Mouse (Mus musculus): Measurements from ENCODE around the gene Ptprn2. TPM values are rescaled to one million over a fixed set of nuclear protein-coding genes. Genes with fewer than 3 reads are reported as not detected.

The Ptprn2 gene
- polyA plus RNA-seq, 1 experiment = 0.22 TPM

DNA sequence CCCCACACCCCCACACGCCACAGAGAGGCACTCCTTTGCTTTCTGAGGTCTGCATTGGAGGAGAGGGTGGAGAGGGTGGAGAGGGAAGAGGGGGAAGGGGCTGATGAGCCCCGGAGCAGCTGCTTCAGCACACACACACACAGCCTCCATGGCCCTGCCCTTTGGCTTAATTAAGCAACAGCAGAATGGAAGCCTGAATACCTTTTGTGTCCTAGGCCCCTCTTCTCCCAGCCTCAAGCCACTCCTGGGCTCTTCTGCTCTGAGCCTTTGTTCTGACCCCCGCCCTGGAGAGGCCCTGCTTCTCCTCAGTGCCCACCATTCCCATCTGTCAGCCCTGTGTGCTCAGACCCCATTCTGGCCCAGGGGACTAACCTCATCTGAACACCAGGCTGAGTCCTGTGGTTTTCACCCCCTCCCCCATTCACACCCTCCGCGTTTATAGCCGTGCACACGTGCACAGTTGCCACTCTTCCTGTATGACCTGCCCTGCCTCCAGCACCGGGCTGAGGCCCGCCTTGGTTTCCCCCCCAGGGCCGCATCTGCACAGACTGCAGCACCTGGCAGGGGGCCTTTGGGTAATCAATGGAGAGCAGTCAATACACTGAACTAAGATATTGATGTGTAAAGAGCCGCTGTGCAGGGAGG, 687.5 kb downstream of the Ptprn2 start:
- Histone ChIP-seq H3K27me3 (ENCODE audit: control insufficient read depth, insufficient read depth, insufficient read length) (no peaks in the 10 kb centered on the region), H3K36me3 (ENCODE audit: control insufficient read depth, insufficient read depth) (no peaks in the 10 kb centered on the region), H3ac (ENCODE audit: control insufficient read depth, insufficient read length) (no peak overlapping the region), H3K4me2 (ENCODE audit: low read depth) (no peak overlapping the region), H3K79me2 (ENCODE audit: control insufficient read depth, insufficient read depth) (no peaks in the 10 kb centered on the region), H3K4me3 (no peak overlapping the region)
- TF ChIP-seq MYOG (IDR thresholded peaks at IDR 0.05; ENCODE audit: control insufficient read depth in 1 of 3, insufficient read depth in 1 of 3, insufficient read length in 2 of 3, low read depth in 2 of 3) (peak in 1 of 3 experiments; percentile 40), POLR2AphosphoS2 (IDR thresholded peaks at IDR 0.05; ENCODE audit: insufficient read length, low read depth) (no peak), E2F4 (IDR thresholded peaks at IDR 0.05; ENCODE audit: insufficient read depth) (no peak), REST (IDR thresholded peaks at IDR 0.05; ENCODE audit: insufficient read depth, insufficient read length) (no peak), TCF12 (IDR thresholded peaks at IDR 0.05; ENCODE audit: insufficient read depth, poor library complexity, severe bottlenecking) (no peak), MAX (IDR thresholded peaks at IDR 0.05; ENCODE audit: low read depth) (no peak), TCF3 (IDR thresholded peaks at IDR 0.05; ENCODE audit: insufficient read length, low read depth) (no peak), MYOD1 (IDR thresholded peaks at IDR 0.05; ENCODE audit: control insufficient read depth in 1 of 3, insufficient read length in 2 of 3, low read depth in 2 of 3) (peak in 1 of 3 experiments; percentile 62), CEBPB (IDR thresholded peaks at IDR 0.05; ENCODE audit: insufficient read depth, poor library complexity, severe bottlenecking) (no peak)

DNA sequence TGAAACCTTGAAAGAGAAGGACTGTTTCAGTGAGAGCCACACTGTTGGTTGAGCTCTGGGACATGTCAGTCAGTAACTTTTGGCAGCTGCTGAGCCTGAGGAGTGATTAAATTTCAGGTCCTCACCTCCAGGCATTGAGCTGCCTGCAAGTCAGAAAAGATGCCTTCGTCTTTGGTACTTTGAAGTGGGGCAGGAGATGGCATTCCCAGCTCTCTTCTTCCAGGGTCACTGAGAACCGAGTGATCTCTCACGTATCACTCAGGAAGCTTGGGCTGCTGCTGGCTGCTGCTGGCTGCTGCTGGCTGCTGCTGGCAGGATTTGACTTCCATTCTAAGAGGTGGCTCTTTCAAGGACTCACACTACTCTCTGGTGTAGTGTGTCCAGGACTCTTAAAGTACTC, 688.7 kb downstream of the Ptprn2 start:
- H3K36me3 ChIP-seq (ENCODE audit: control insufficient read depth, insufficient read depth) = no peaks in the 10 kb centered on the region
- H3K4me2 ChIP-seq (ENCODE audit: low read depth) = no peak overlapping the region
- H3K79me2 ChIP-seq (ENCODE audit: control insufficient read depth, insufficient read depth) = no peaks in the 10 kb centered on the region
- no peak overlapping the region for H3K4me3 ChIP-seq
- no peaks in the 10 kb centered on the region for H3K27me3 ChIP-seq (ENCODE audit: control insufficient read depth, insufficient read depth, insufficient read length)
- TF ChIP-seq REST (IDR thresholded peaks at IDR 0.05; ENCODE audit: insufficient read depth, insufficient read length) (no peak), TCF3 (IDR thresholded peaks at IDR 0.05; ENCODE audit: insufficient read length, low read depth) (no peak), TCF12 (IDR thresholded peaks at IDR 0.05; ENCODE audit: insufficient read depth, poor library complexity, severe bottlenecking) (no peak), POLR2A (IDR thresholded peaks at IDR 0.05; ENCODE audit: insufficient read length, low read depth) (no peak), MAX (IDR thresholded peaks at IDR 0.05; ENCODE audit: low read depth) (no peak), SRF (IDR thresholded peaks at IDR 0.05; ENCODE audit: control insufficient read depth, insufficient read length, low read depth) (no peak)
- H3ac ChIP-seq (ENCODE audit: control insufficient read depth, insufficient read length) = no peak overlapping the region

DNA sequence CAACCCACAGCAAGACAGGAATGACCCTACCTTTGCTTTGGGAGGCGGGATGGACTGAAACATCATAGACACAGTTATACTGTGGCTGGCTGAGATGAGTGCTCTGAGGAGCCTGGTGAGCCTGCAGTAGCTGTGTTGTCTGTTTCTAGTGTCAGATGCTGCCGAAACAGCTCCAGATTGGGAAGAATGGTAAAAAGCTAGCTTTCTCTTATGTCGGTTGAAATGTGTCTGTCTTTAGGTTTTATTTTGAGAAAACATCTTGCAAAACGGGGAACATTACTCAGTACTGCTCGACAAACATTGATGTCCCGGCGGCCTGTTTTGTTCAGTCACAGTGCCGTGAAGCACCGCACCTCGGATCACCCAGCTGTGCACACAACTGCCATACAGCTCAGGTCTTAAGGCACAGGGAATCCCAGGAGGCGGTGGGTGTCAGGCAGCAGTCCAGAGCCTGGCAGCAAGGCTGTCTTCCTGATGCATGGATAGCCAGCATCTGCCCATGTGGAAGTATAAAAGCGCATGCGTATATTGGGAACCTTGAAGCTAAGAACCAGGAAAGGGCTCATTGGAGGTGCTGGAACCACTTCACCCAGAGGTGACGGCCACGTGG, 689.7 kb downstream of the Ptprn2 start:
- no peak overlapping the region for H3K4me3 ChIP-seq
- no peak overlapping the region for H3ac ChIP-seq (ENCODE audit: control insufficient read depth, insufficient read length)
- TF ChIP-seq SRF (IDR thresholded peaks at IDR 0.05; ENCODE audit: control insufficient read depth, insufficient read length, low read depth) (no peak), MYOG (IDR thresholded peaks at IDR 0.05; ENCODE audit: control insufficient read depth in 1 of 3, insufficient read depth in 1 of 3, insufficient read length in 2 of 3, low read depth in 2 of 3) (no peak), TCF3 (IDR thresholded peaks at IDR 0.05; ENCODE audit: insufficient read length, low read depth) (no peak), USF1 (IDR thresholded peaks at IDR 0.05; ENCODE audit: low read depth) (no peak), REST (IDR thresholded peaks at IDR 0.05; ENCODE audit: insufficient read depth, insufficient read length) (no peak), E2F4 (IDR thresholded peaks at IDR 0.05; ENCODE audit: insufficient read depth) (no peak), MYOD1 (IDR thresholded peaks at IDR 0.05; ENCODE audit: control insufficient read depth in 1 of 3, insufficient read length in 2 of 3, low read depth in 2 of 3) (no peak), MAX (IDR thresholded peaks at IDR 0.05; ENCODE audit: low read depth) (no peak), POLR2A (IDR thresholded peaks at IDR 0.05; ENCODE audit: insufficient read length, low read depth) (no peak), POLR2AphosphoS2 (IDR thresholded peaks at IDR 0.05; ENCODE audit: insufficient read length, low read depth) (no peak), CEBPB (IDR thresholded peaks at IDR 0.05; ENCODE audit: insufficient read depth, poor library complexity, severe bottlenecking) (no peak), TCF12 (IDR thresholded peaks at IDR 0.05; ENCODE audit: insufficient read depth, poor library complexity, severe bottlenecking) (no peak)
- no peak overlapping the region for H3K4me2 ChIP-seq (ENCODE audit: low read depth)
- no peaks in the 10 kb centered on the region for H3K79me2 ChIP-seq (ENCODE audit: control insufficient read depth, insufficient read depth)
- no peaks in the 10 kb centered on the region for H3K27me3 ChIP-seq (ENCODE audit: control insufficient read depth, insufficient read depth, insufficient read length)
- H3K36me3 ChIP-seq (ENCODE audit: control insufficient read depth, insufficient read depth) = no peaks in the 10 kb centered on the region

DNA sequence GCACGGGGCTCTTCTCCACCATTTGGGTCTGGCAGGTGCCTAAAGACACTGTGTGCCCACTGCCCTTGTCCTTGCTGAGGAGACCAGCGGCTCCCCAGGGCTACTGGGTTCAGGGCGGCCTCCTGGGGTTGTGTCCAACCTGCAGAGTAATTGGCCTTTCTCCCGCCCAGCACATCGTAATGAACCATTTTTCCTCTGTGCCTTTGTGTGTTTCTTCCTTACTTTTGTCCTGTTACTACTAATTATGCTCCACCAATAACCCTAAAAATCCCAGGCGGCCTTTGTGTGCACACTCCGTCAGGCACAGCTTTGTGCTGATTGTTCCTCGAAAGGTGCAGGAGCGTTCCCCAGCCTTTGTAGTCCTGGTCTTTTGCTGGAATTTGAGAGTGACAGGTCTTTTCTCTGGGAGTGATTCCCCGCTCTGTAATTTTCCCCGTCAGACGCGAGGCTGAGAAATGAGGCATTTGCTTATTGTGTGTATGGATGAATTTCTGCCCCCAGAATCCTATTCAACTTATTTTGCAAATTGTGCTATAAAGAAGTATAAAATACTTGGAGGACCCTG, 690.8 kb downstream of the Ptprn2 start:
- Histone ChIP-seq H3K4me2 (ENCODE audit: low read depth) (no peak overlapping the region), H3K27me3 (ENCODE audit: control insufficient read depth, insufficient read depth, insufficient read length) (no peaks in the 10 kb centered on the region), H3ac (ENCODE audit: control insufficient read depth, insufficient read length) (no peak overlapping the region), H3K36me3 (ENCODE audit: control insufficient read depth, insufficient read depth) (no peaks in the 10 kb centered on the region), H3K4me3 (no peak overlapping the region), H3K79me2 (ENCODE audit: control insufficient read depth, insufficient read depth) (no peaks in the 10 kb centered on the region)
- no peak for TF ChIP-seq TCF3 (IDR thresholded peaks at IDR 0.05; ENCODE audit: insufficient read length, low read depth)
- no peak for TF ChIP-seq POLR2A (IDR thresholded peaks at IDR 0.05; ENCODE audit: insufficient read length, low read depth)
- no peak for TF ChIP-seq E2F4 (IDR thresholded peaks at IDR 0.05; ENCODE audit: insufficient read depth)
- TF ChIP-seq CEBPB (IDR thresholded peaks at IDR 0.05; ENCODE audit: insufficient read depth, poor library complexity, severe bottlenecking) = no peak
- no peak for TF ChIP-seq POLR2AphosphoS2 (IDR thresholded peaks at IDR 0.05; ENCODE audit: insufficient read length, low read depth)
- no peak for TF ChIP-seq TCF12 (IDR thresholded peaks at IDR 0.05; ENCODE audit: insufficient read depth, poor library complexity, severe bottlenecking)
- no peak for TF ChIP-seq REST (IDR thresholded peaks at IDR 0.05; ENCODE audit: insufficient read depth, insufficient read length)
- no peak for TF ChIP-seq MAX (IDR thresholded peaks at IDR 0.05; ENCODE audit: low read depth)
- TF ChIP-seq MYOG (IDR thresholded peaks at IDR 0.05; ENCODE audit: control insufficient read depth in 1 of 3, insufficient read depth in 1 of 3, insufficient read length in 2 of 3, low read depth in 2 of 3) = no peak
- TF ChIP-seq USF1 (IDR thresholded peaks at IDR 0.05; ENCODE audit: low read depth) = no peak
